Comparison of ENCODE assay signal across 9 mouse cellular contexts in genomic region chr16:23897486-23897885, GRCm38 (mm10). TPM values are rescaled to one million over a fixed set of nuclear protein-coding genes. Genes with fewer than 3 reads are reported as not detected.
DNase-seq lines count a peak whose midpoint lies in the region; ATAC-seq lines count a peak whose summit lies in the region.
"Had no signal": no experiment of that assay in that cellular context is flagged by ENCODE, and none has a peak within 500 bp of the region (broad histone marks: within the 10 kb centered on the region; RNA-seq: fewer than 3 reads in every experiment).

No protein-coding gene starts in this region.

- WGBS in heart, embryonic 12.5 days = 30% methylated on average over 5 of the region's 5 CpGs
- WGBS in heart, embryonic 10.5 days = 51% methylated on average over 5 of the region's 5 CpGs
- 49% methylated on average over 5 of the region's 5 CpGs for WGBS in hindbrain, embryonic 13.5 days
- 59% methylated on average over 5 of the region's 5 CpGs for WGBS in neural tube, embryonic 14.5 days

- ATAC-seq in heart, embryonic 12.5 days (ENCODE audit: insufficient number of reproducible peaks, low FRiP score) = no peak
- no peak for ATAC-seq in hindbrain, embryonic 13.5 days (ENCODE audit: low FRiP score)
- no peak for ATAC-seq in neural tube, embryonic 14.5 days (ENCODE audit: low read depth)

- H3K27me3 ChIP-seq in heart, embryonic 12.5 days (replicated peaks) = peaks cover 25% of the 10 kb centered on the region
- peaks cover 30% of the 10 kb centered on the region for H3K27me3 ChIP-seq in heart, embryonic 10.5 days (ENCODE audit: insufficient read depth, poor library complexity, severe bottlenecking)
- H3K27me3 ChIP-seq in hindbrain, embryonic 13.5 days = peaks cover 20% of the 10 kb centered on the region
- 0 out of 2 replicates have a peak, but pooled peaks cover 2% of the 10 kb centered on the region for H3K27me3 ChIP-seq in neural tube, embryonic 14.5 days (ENCODE audit: control insufficient read depth, insufficient read depth, low read length)

- H3K4me1 ChIP-seq in heart, embryonic 12.5 days (replicated peaks) = peaks cover 11% of the 10 kb centered on the region
- H3K4me1 ChIP-seq in heart, embryonic 10.5 days = peaks cover 12% of the 10 kb centered on the region; the same call in 1 of the 2 replicates
- peaks cover 15% of the 10 kb centered on the region for H3K4me1 ChIP-seq in hindbrain, embryonic 13.5 days (replicated peaks)
- peaks cover 7% of the 10 kb centered on the region for H3K4me1 ChIP-seq in neural tube, embryonic 14.5 days (ENCODE audit: control insufficient read depth, insufficient read depth, low read length)

- peak overlapping the region; percentile 65 for H3K4me2 ChIP-seq in heart, embryonic 12.5 days
- peak overlapping the region; percentile 56 for H3K4me2 ChIP-seq in hindbrain, embryonic 13.5 days
- H3K4me2 ChIP-seq in neural tube, embryonic 14.5 days (ENCODE audit: low read depth, low read length) = peak overlapping the region; percentile 40

- peak overlapping the region; percentile 34; the same call in 1 of the 2 replicates for H3K9ac ChIP-seq in heart, embryonic 12.5 days
- H3K9ac ChIP-seq in hindbrain, embryonic 13.5 days = peak overlapping the region; percentile 60; the same call in 1 of the 2 replicates
- peak overlapping the region; percentile 37 for H3K9ac ChIP-seq in neural tube, embryonic 14.5 days (replicated peaks; ENCODE audit: low read depth, low read length)

- H3K36me3 ChIP-seq in heart, embryonic 12.5 days = no peaks in the 10 kb centered on the region
- no peaks in the 10 kb centered on the region for H3K36me3 ChIP-seq in heart, embryonic 10.5 days
- H3K36me3 ChIP-seq in hindbrain, embryonic 13.5 days = no peaks in the 10 kb centered on the region
- no peaks in the 10 kb centered on the region for H3K36me3 ChIP-seq in neural tube, embryonic 14.5 days (ENCODE audit: control insufficient read depth, insufficient read depth, low read length)

- no peak overlapping the region for H3K27ac ChIP-seq in heart, embryonic 12.5 days (ENCODE audit: poor library complexity, severe bottlenecking)
- no peak overlapping the region for H3K27ac ChIP-seq in heart, embryonic 10.5 days
- H3K27ac ChIP-seq in hindbrain, embryonic 13.5 days = peak overlapping the region; percentile 14
- peak overlapping the region; percentile 25; the same call in 1 of the 2 replicates for H3K27ac ChIP-seq in neural tube, embryonic 14.5 days (ENCODE audit: low read depth, low read length)

- no peak overlapping the region for H3K4me3 ChIP-seq in heart, embryonic 12.5 days
- H3K4me3 ChIP-seq in heart, embryonic 10.5 days = no peak overlapping the region
- no peak overlapping the region for H3K4me3 ChIP-seq in hindbrain, embryonic 13.5 days
- peak overlapping the region; percentile 4; the same call in 1 of the 2 replicates for H3K4me3 ChIP-seq in neural tube, embryonic 14.5 days (ENCODE audit: low read depth, low read length)

- no peaks in the 10 kb centered on the region for H3K9me3 ChIP-seq in heart, embryonic 12.5 days (replicated peaks)
- no peaks in the 10 kb centered on the region for H3K9me3 ChIP-seq in heart, embryonic 10.5 days
- H3K9me3 ChIP-seq in hindbrain, embryonic 13.5 days = no peaks in the 10 kb centered on the region
- no peaks in the 10 kb centered on the region for H3K9me3 ChIP-seq in neural tube, embryonic 14.5 days (ENCODE audit: control insufficient read depth, low read length)

- DNase-seq in heart, embryonic 10.5 days (ENCODE audit: low spot score) = no peak
- peak; percentile 5 for DNase-seq in ovary, postnatal 36 days (ENCODE audit: low spot score)
- DNase-seq in ovary, postnatal 14 days (ENCODE audit: low spot score) = no peak
- DNase-seq in thymus, postnatal 4 days = no peak
- DNase-seq in thymus, postnatal 14 days = no peak

RNA-seq across cellular contexts. Expression of gene Sst, which starts 6.7 kb away (rescaled TPM):
- polyA plus RNA-seq in heart, embryonic 12.5 days (2016; fragmentation: Nextera tagmentation; extraction: Ambion mirVana) = 0.26 TPM in 1 of 2 replicates, not detected in the other
- 1.0 TPM in 1 of 2 replicates, not detected in the other for polyA plus RNA-seq in heart, embryonic 10.5 days (2016; fragmentation: Nextera tagmentation; extraction: Ambion mirVana)
- 242 and 252 TPM in 2 replicates for polyA plus RNA-seq in hindbrain, embryonic 13.5 days (2015; fragmentation: Nextera tagmentation; extraction: Ambion mirVana)
- polyA plus RNA-seq in neural tube, embryonic 14.5 days (2014; fragmentation: Nextera tagmentation; extraction: Ambion mirVana) = 202 and 248 TPM in 2 replicates

RNA-seq across cellular contexts. Expression of gene Rtp2, which starts 34.7 kb away (rescaled TPM):
- not detected in 2 replicates for polyA plus RNA-seq in heart, embryonic 12.5 days (2016; fragmentation: Nextera tagmentation; extraction: Ambion mirVana)
- polyA plus RNA-seq in heart, embryonic 10.5 days (2016; fragmentation: Nextera tagmentation; extraction: Ambion mirVana) = not detected in 2 replicates
- not detected in 2 replicates for polyA plus RNA-seq in hindbrain, embryonic 13.5 days (2015; fragmentation: Nextera tagmentation; extraction: Ambion mirVana)
- not detected in 2 replicates for polyA plus RNA-seq in neural tube, embryonic 14.5 days (2014; fragmentation: Nextera tagmentation; extraction: Ambion mirVana)
- polyA plus RNA-seq: large intestine, adult 2 months had no signal

Comparison
In these comparisons a context has a peak if more than half of its experiments do, and no peak if none do; other contexts are left out.
1. H3K27ac ChIP-seq: peak in hindbrain, embryonic 13.5 days (single experiment) and neural tube, embryonic 14.5 days (single experiment); none in heart, embryonic 12.5 days (single experiment) and heart, embryonic 10.5 days (single experiment).
2. RNA of gene Sst, which starts 6.7 kb away (polyA plus RNA-seq): 242 to 252 TPM in hindbrain, embryonic 13.5 days and 202 to 248 TPM in neural tube, embryonic 14.5 days; 1.0 TPM in heart, embryonic 10.5 days and 0.26 TPM in heart, embryonic 12.5 days; every median in the first group is over 100 times any median in the second.
3. Peak in every context shown above with its lines, with median percentiles within 50 percentile points of each other: H3K4me2 ChIP-seq and H3K9ac ChIP-seq.